Mouse (Mus musculus): ENCODE measurements at regions not wholly inside any gene's neighbourhood (a gene's known extent, or its start where the extent isn't known, plus 50 kb on each side); places are given as distances from the start of the nearest gene placed in this dataset.

DNA sequence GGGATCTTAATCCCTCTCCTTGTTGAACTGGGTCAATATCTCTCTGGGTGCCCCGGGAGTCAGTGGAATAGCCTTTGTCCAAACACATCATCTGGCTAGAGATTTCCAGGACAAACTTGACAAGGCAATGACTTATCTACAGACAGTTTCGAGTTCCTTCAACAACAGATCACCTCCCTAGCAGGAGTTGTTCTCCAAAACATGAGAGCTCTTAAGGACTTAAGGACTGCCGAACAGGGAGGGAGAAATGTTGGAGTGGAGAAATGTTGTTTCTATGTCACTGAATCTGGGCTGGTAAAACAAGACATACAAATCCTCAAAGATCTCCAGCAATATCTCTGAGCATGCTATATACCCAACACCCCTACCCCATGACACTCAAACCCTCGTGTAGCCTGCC lies 59.7 kb upstream of the Cox10 start:
- no peak for DNase-seq (ENCODE audit: low spot score in 2 of 2)

DNA sequence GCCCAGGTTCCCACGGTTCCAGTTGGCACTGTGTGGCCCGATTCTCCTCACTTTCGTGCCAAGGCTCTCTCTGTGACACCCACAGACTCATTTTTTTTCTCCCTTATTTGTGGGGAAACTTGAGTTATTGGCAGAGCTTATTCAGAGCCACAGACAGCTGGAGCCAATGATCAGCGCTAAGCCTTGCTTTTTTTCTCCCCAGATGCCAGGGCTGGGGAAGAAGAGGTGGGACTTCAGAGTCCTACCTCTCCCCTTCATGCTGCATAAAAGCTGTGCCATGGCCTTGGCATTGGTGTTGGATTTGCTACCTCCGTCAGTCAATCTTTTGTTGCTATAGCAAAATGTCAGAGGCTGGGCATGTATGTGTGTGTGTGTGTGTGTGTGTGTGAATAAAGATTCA lies 56.5 kb upstream of the Cox10 start:
- no peak for DNase-seq (ENCODE audit: low spot score in 2 of 2)

DNA sequence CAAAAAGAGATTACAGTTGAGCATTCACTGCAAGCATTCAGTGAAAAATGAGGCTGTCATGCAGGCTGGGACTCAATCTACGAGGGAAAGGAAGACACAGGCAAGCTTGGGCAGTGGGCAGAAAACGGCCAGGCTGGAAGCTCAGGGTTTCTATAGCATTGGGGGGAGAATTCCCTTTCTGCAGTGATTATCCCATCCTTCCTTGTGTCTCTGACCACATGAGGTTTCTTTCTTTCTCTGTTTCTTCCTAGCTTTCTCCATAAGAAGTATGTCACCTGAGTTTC lies 56.0 kb upstream of the Cox10 start:
- no peak for DNase-seq (ENCODE audit: low spot score in 2 of 2)

DNA sequence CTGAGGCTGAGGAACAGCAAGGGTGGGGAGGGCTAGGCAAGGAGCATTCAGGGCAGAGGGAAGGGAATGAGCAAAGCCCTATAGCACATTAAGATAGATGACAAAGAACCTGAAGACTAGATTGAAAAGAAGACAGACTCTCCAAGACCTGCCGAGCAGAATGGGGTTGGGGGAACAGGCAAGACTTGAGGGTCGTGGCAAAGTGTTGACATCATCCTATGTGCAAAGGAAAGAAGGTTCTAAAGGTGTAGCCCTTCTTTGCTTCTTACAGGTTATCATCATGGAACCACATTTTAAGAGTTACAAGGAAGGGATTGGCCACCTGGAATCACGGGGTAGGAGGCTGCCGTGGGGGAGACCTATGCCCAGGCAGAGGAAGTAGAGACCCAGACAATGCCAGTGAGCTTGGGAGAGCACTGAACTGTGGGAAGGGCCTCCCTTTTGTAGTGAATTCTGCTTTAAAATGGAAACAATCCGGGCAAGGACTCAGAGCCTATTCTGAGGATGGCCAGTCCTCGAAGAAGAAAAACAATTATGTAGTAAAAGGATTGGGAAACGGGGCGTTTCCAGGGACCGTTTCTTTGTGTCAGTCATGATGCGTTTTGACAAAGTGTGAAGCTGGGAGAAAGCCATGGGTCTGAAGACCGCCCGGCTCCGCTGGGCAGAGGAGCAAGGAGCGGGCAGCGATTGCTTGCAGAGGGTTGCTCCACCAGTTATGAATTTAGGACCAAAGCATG lies 55.5 kb upstream of the Cox10 start:
- no peak for DNase-seq (ENCODE audit: low spot score in 2 of 2)
